Mouse (Mus musculus) retina, adult 2 months (tissue): Measurements from ENCODE around the gene Arap1.

ENCODE experiments used
- DNase-seq: peaks from one replicate; pipeline ENCODE4 v3.0.0-alpha.2; 2012; ENCODE audit warnings: low read depth, low spot score

Gene Arap1

GRCm38 (mm10) chr7:101327263-101327662 is 20.6 kb upstream of the Arap1 start:
- DNase-seq: no peak

- DNase-seq: no peak
These were observed 20.1 kb upstream of the Arap1 start for GRCm38 (mm10) chr7:101327786-101328185.

DNA sequence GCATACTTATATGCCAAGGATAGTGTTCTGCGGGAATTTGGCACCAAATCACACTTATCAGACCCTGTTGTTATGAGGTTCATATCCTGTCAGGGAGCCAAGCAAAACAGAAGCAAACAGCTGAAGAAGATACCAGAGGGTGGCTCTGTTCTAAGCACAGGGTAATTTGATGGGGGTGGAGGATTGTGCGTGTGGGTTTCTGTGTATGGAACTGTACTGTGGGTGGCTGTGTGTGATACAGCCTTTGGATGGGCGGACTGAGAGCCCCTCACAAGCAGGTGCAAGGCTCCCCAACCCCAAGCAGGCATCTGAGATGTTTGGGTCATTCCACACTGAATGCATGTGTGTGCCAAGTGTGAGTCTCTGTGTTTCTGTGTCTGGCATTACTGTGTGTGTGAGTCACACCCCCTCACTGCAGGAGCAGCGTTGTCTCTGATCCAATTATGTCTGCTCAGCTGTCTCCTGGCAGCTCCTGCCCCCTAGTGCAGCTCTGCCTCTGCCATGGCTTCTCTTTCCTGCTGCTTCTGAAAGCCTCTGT is 19.2 kb upstream of the Arap1 start:
- no peak for DNase-seq

DNA sequence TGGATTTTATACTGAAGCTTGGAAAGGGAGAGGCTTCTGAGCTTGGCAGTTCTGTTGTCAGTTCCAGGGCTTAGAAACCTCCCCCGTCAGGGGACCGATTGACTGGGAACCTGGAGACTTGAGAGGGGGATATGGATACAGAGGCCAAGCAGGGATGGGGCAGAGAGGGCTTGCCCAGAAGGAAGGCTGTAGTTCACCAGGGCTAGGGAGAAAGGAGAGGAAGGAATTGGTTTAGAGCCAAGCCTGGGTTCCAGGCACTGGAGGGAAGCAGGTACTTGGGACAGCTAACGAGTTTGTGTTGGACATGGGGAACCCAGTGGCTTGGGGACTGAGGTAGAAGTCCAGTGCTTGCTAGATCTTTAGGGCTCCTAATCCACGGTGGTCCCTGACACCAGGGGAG is 18.3 kb upstream of the Arap1 start:
- DNase-seq: no peak

GRCm38 (mm10) chr7:101330074-101330840 is 17.6 kb upstream of the Arap1 start:
- no peak for DNase-seq

DNA sequence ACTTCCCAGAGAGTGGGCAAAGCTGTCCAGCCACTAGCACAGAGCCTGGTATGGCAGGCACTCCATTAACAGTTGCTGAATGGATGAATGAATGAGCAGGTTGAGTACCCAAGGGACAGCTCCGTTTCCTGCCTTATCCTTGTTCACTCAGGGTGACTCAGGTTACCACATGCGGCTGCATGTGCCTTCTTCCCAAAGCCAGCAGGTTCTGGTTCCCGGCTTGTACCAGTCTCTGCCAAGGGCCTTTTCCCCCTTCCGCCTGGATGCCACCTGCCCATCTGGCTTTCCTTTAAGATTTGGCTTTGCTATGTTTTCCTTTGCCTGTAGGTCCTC is 17.1 kb upstream of the Arap1 start:
- no peak for DNase-seq

DNA sequence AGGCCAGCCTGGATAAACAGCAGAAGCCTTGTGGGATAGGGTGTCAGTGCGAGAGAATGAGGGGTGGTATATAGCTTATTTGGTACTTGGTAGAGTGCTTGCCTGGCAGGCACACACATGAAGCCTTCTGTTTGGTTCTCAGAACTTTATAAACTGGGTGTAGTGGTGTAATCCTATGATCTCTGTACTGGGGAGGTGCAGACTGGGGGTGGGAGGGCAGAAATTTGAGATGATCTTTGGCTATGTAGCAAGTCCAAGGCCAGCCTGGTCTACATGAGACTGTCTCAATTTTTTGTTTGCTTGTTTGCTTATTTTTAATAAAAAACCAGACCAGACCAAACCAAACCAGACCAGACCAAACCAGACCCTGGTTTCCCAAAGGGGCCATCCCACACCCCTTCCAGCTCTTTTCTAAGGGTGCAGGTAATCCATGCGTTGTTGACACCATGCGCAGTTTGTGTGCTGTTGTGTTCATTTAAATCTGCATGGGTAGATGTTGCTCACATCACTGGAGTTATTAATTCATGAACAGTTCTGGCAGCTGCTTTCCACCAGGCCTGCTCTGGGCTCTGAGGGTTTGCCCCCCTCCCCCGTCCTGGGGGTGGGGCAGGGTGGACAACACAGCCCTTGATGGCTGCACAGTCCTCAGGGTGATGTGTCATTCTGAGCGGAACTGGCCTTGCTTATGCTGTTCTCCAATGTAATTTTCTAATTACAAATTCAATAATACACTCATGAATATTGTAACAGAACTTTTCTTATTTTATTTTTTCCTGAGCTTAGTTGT is 15.6 kb upstream of the Arap1 start:
- DNase-seq: no peak

DNA sequence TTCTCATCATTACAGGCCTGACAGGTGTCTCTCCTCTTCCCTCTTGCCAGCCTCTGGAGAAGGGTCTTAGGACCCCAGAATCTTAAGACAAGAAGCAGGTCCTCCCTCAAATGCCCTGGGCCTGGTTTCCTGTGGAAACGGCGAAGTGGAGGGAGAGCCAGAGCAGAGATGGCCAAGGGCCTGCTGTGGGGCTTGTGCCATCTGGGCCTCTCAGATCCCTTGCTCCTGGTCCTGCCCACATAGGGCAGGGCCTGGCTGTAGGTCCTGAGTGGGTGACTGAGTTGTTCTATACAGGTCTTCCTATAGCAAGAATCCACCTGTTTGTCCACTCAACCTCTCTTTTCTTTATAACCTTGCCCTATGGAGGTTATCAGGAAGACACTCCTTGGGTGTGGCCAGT is 12.6 kb upstream of the Arap1 start:
- no peak for DNase-seq

- no peak for DNase-seq
These were observed 11.2 kb upstream of the Arap1 start for GRCm38 (mm10) chr7:101336686-101337085.

DNA sequence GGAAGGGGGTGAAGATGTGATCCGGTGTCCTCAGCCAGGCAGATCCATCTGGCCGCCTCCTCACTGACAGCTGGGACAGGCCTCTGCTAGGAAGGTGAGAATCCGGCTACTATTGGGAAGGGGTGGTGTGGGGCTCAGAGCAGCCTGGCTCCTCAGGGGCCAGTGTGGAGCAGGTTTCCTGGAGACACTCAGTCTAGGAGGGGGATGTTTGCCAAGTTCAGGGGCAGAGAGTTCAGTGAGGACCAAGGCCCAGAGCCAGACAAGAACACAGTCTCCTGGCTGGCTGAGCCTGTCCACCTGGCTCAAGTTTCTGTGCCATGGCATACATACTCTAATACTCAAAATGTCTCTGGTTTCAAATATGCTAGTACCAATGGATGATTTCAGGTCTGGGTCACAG is 10.5 kb upstream of the Arap1 start:
- no peak for DNase-seq

DNA sequence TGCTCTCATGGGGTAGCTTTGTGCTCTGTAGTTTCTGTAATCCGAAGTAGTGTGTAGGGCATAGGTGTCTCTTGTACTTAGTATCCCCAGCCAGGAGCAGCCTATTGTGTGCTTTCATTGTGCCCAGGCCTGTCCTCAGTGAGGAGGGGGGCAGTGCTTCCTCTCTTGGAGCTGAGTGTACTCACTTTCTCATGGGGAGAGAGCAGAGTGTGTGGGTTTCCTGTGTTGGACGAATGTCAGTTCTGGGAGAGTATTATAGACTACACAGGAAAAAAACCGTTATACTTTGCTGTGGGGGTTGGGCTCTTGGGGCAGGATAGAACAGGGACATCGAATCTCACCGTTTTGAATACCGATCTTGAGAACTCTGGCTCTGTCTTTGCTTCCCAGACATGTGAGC is 6.5 kb upstream of the Arap1 start:
- DNase-seq: no peak

GRCm38 (mm10) chr7:101343135-101343534 is 4.7 kb upstream of the Arap1 start:
- no peak for DNase-seq

DNA sequence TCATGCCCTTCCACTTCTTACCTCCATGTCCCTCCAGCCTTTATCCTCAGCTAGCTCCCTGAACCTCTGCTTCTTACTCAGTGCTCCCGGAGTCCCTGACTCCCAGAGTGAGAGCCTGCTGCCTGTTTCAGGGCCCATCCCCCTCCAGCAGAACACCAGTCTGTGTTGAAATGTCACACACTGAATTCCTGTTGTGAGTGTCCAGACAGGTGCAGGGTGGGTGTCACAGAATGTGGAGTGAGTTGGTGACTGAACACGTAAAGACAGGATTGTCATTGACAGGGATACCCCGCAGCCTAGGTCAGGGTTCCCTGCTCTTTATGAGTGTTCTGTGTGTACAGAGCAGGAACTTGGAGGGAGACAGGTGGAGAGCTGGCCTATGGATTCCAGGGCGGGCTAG is 3.0 kb upstream of the Arap1 start:
- no peak for DNase-seq

- DNase-seq: no peak
These were observed 876 bp upstream of the Arap1 start for GRCm38 (mm10) chr7:101346991-101347390.

DNA sequence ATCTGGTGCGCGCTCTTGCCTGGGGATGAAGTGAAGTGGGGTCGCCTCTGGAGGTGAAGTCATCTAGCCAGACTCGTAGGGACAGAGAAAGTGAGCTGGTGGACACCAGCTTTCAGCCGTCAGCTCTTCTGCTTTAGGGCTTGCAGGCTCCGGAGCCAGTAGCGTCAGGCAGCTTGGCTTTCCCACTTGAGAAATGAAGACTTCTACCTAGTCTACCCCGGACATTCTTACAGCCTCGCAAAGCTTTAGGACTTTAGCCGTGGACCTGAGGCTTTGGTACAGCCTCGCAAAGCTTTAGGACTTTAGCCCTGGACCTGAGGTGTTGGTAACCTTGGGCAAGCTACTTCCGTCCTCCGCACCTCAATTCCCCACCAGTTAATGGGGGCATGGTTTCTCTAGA is 445 bp downstream of the Arap1 start:
- no peak for DNase-seq

DNA sequence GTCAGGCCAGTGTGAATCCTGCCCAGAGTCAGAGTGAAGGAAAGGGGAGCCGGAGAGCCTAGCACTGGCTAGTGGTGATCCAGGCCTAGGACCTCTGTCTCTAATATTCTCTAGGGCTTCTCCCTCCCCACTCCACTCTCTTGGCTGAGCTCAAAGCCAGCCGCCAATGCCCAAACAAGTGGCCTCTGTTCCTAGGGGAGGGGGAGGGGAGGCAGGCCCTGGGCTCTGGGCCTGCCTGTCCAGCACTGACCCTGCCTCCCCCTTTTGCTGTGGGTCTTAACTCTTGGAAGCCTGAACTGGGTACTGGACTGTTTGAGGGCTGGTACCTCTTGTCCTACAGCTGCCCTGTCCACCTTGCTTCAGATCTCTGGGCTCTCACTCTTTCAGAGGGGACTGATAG is 2.0 kb downstream of the Arap1 start:
- DNase-seq: no peak

DNA sequence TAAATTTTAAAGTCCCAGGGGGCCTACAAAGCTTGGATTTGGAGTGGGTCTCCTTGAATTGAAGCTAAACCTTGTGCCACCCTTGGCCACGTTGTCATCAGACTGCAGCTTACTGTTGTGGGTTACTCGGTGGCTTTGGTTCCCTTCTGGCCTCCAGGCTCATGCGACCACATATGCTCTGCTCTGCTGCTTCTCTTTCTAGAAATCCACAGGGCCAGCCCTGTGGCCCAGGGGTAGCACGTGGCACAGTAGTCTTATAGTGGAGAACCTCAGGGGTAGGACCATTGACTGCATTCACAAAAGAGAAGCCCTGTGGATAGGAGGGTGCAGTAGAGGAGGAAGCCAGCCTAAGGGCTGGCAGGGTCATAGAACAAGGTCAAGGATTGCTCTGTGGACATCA is 4.5 kb downstream of the Arap1 start:
- DNase-seq: no peak

- no peak for DNase-seq
These were observed 6.6 kb downstream of the Arap1 start for GRCm38 (mm10) chr7:101354423-101354822.

- DNase-seq: no peak
These were observed 7.8 kb downstream of the Arap1 start for GRCm38 (mm10) chr7:101355551-101356100.

- no peak for DNase-seq
These were observed 9.0 kb downstream of the Arap1 start for GRCm38 (mm10) chr7:101356868-101357267.

- no peak for DNase-seq
These were observed 12.5 kb downstream of the Arap1 start for GRCm38 (mm10) chr7:101360406-101360805.

- DNase-seq: no peak
These were observed 13.2 kb downstream of the Arap1 start for GRCm38 (mm10) chr7:101361021-101361420.

DNA sequence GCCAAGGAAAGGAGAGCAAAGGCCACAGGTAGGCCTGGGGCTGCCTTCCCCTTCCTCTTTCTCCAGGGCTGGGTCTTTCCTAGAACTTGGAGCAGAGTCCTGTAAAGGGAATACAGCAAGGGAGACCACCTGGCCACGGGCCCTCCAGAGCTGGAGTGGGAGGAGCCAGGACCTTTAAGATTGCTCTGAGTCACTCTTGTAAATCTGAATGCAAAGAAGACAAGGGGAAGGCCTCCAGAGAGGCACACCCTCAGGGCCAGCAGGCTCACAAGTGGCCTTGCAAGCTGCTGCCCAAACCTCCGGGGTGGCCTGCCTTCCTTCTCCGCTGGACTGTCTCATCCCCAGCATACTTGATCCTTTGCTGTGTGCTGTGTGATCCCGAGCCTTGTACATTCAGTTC is 13.9 kb downstream of the Arap1 start:
- DNase-seq: no peak
